Mouse (Mus musculus): ENCODE results near the gene Rfc5. TPM values are rescaled to one million over a fixed set of nuclear protein-coding genes. Genes with fewer than 3 reads are reported as not detected.

The Rfc5 gene
- 10 to 100 TPM; 40.1 to 67.1 TPM for polyA plus RNA-seq (2017; shearing (Covaris generic))

GRCm38 (mm10) chr5:117388877-117389276 is at the start of gene Rfc5:
Rfc5 (minus strand) TSS chr5:117389047.

GRCm38 (mm10) chr5:117413507-117414501 is 25.0 kb upstream of the Rfc5 start, which contains the start of gene Ksr2:
Ksr2 (plus strand) TSS chr5:117414000.

GRCm38 (mm10) chr5:117357129-117357477 is 31.7 kb downstream of the Rfc5 start, which contains the start of gene Wsb2:
Wsb2 (plus strand) TSS chr5:117357304.

Other genes with a start within 250 kb of the Rfc5 start
- 100 to 1,000 TPM; 185 to 276 TPM for gene Pebp1, start 101.4 kb downstream of the Rfc5 start, polyA plus RNA-seq (2017; shearing (Covaris generic))
- 1 to 10 TPM; 4.9 to 9.6 TPM for gene Vsig10, start 70.0 kb downstream of the Rfc5 start, polyA plus RNA-seq (2017; shearing (Covaris generic))
- gene Wsb2, start 31.7 kb downstream of the Rfc5 start, polyA plus RNA-seq (2017; shearing (Covaris generic)) = 10 to 100 TPM; 53.4 to 63.9 TPM
- under 1 TPM; 0.32 to 0.53 TPM for gene Ksr2, start 25.0 kb upstream of the Rfc5 start, polyA plus RNA-seq (2017; shearing (Covaris generic))

Data from activated CD4-positive, CD25-positive, alpha-beta regulatory T cell (primary cell).